Mouse (Mus musculus) lung, postnatal 25 days (tissue): ENCODE data around the gene Zbtb16.

Experiments
- DNase-seq: peaks from one replicate; pipeline ENCODE4 v3.0.0; 2022; ENCODE audit warnings: low spot score

Gene Zbtb16

DNA sequence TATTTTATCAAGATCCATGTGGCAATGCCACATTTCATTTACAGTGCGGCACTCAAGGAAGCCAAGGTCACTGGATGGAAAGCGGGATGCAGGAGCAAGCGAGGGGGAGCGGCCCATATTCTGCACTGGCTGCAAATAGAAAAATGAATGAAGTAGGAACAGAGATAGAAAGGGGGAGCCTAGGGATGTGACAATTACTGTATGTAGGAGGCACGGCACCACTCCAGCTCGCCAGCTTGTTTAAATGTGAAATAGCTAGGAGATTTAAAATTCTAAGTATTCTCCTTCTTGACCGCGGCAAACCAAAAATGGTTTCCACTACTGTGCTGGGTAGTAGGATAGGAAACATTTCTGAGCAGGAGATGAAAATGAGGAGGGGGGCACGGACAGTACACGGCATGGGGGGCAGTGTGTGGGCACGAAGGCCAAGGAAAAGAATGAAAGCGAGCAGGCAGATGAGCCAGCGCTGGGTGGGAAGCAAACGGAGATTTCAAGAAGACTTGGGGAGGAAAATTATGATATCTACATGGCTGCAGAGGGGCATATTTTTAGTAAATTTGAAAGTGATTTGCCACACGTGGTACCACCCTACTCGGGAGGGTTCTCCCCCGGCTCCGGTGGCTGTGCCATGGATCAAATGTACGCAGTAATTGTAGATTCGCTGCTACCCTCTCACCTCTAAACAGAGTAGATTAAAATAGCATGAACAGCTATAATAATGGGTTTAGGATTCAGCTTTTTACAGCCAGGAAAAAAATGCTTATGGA lies 68.2 kb downstream of the Zbtb16 start:
- DNase-seq, result no peak

DNA sequence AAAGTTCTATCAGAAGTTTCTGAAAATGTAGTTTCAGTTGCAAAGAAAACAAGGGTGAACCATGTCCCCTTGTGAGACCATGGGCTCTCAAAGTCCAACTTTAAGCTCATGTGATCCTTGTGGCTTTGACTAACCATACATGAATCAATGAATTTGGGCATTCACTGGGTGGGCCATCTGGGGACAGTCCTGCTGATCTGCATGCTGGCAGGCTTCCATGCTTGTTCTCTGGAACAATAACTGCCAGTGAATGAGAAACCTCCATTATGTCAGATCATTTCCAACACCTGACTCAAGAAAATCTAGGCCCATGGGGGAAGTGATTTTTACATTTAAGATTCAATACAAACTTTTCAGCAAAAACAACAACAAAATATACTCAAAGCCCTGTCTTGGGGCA lies 70.1 kb downstream of the Zbtb16 start:
- no peak for DNase-seq

DNA sequence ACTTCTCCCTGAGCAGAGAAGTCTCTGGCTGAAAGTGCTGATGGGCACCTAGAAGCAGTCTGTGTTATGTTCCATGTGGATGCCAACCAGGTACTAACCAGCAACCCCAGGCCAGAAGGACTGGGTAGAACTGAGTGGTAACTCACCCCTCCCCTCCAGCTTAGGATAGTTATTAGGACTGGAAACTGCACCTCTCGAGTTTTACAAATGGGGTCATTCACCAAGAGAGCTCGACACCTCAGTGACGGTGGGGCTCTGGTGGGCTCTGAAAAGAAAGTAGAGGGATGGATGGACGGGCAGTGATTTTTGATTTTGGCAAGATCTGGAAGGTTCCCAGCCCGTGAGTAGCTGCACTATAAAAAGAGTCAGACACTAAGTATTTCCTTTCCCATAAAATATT lies 71.7 kb downstream of the Zbtb16 start:
- DNase-seq, result no peak

DNA sequence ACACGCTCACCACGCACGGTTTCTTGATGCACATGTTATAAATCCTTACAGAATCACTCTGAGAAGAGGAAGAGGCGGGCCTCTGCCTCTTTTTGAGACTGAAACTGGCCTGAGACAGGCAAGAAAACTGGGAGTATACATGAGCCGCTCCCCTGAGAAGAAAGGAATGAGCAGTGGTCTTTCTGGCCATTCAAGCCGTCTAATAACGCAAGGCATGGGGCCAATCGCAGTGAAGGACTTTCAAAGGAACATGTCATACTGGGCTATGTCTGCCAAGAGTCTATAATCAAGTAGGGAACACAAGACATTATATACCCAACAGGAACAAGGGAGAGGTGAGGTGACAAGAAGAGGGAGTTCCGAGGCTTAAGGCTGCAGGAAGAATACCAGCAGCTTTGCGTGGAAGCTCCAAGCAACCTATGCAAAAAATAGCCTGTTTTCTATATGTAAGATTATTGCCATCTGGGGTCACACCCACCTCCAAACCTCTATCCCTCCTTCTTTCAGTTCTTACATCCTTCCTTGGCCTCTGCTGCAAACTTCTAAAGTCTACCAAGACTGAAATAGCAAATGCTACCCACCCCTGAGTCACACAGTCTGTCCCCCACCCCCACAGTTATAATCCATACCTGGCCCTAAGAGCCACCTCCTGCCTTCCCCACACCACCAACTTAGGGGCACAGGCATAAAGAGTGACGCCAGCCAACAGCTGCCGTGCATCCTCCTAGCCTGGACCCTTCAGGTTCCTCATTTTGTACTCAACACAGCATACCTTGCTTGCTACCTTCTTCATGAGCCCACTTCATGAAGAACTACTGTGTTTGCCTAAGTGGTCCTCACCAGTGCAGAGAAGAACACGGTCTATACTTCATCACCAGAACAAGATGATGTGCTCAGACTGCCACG lies 74.0 kb downstream of the Zbtb16 start:
- no peak for DNase-seq

DNA sequence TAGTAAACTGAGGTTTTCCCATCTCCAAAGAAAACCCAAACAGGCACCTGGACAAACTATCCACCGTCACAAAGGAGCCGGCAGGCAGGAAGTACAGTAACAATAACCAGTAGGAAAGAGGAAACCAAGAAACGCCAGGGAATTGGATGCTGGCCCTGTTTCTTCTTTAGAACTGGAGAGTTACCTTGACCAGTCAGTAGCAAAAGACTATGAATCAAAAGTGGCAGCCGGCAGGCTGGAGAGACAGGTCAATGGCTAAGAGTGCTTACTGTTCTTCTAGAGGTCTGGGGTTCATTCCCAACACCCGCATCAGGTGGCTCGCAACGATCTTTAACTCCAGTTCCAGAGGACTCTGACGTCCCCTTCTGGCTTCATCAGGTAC lies 74.9 kb downstream of the Zbtb16 start:
- no peak for DNase-seq

DNA sequence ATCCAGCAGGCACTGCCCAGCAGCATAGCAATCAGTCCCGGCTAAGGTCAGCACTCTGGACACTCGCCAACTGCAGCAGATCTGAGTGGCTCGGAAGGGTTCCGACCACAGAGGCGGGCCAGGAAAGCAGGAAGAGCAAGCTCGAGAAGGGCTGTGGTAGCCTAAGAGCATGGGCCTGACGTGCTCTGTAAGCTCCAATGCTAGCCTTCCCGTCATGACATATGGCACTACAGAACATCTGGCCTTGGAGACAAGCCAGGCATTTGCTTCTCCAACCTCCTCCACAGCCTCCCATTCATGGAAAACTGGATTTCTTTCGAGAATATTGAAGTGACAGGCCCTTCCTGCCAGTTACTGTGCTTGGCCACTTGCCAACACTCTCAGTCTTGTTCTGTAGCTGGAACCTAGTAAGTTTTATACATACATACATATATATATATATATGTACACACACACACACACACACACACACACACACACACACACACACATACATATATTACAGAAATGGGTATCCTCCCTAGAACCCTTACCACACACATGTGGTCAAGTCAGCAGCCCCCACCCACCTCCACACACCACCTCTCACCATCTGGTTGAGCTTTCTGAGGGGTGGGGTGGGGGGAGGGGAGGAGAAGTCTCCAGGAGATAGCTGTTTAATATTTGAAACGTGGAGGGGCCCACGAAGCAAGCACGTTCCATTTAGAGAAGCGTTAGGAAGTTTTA lies 75.4 kb downstream of the Zbtb16 start:
- DNase-seq, result peak; percentile 87

DNA sequence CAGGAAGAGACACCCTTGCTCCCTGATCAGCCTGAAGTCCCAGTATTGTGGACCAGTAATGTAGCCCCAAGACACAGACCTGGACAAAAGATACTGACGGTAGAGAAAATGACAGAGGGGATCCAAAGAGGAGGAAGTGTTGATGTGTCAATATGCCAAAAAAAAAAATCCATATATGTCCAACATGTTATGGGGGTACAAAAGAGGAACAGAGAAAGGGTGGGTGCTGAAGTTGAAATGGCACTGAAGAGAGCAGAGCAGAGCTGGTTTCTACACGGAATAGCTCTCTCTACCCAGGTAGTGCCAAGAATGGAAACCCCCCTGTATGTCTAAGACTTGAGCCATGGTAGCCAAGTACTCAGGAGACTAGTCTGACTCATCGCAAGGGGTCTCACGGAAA lies 76.9 kb downstream of the Zbtb16 start:
- no peak for DNase-seq

DNA sequence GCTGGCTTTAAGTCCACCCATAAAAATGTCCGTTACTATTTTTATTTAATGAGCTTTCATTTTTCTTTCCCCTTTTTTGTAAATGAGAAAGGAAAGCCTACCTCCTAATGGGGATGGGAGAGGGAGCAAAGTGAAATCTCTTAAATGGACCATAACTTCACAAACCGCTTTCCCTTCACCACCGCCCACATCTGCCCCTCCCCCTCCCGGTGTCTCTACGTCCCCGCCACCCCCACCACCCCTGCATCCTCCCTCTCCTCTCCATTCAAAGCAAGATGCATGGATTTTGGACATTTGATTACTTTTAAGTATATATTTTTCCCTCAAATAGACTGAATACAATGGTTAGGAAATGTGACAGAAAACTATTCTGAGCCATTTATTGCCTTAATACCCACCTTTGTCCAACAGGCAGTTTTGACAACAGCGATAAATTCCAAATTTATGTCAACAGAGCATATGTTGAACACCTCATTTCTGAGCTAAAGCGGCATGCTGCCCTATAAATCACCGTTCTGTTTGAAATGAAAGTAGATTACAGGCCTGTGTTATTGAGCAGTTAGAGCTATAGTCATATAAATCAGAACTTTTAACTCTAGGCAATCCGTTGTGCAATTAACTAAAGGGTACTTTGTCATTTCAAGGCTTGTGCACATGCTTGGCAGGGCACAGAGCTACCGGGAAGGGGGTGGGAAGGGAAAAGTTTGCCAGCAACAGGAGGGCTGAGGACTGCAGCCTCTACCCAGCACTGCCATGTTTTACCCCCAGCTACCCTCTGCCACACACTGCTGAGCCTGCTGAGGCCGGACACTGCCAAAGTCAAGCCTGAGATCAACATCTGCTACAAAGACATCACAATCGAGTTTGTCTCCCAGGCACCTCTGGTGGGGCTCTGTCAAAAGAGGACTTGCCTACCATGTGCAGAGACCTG lies 78.1 kb downstream of the Zbtb16 start:
- DNase-seq, result no peak

DNA sequence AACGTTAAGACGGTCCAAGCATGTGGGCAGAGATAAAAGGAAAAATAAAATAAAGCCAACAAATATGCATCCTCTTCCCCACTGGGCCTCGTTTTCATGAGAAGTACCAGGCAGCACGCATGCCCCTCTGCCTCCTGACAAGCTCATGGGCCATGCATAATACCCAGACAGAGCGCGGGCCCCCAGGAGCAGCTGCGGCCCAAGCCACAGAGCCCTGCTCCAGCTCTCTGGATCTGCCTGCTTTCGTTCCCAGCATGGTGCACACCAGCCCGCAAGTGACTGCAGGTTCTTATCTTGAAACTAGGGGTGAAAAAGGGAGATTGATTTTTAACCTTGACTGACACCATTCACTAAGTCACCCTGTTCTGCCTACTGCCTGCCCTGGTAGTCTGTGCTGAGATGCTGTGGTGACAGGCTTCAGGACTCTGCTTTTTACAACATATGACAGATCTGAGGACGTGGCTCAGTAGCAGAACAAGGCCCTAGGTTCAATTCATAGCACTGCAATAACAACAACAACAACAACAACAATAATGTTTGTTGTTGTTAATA lies 79.7 kb downstream of the Zbtb16 start:
- DNase-seq, result no peak

DNA sequence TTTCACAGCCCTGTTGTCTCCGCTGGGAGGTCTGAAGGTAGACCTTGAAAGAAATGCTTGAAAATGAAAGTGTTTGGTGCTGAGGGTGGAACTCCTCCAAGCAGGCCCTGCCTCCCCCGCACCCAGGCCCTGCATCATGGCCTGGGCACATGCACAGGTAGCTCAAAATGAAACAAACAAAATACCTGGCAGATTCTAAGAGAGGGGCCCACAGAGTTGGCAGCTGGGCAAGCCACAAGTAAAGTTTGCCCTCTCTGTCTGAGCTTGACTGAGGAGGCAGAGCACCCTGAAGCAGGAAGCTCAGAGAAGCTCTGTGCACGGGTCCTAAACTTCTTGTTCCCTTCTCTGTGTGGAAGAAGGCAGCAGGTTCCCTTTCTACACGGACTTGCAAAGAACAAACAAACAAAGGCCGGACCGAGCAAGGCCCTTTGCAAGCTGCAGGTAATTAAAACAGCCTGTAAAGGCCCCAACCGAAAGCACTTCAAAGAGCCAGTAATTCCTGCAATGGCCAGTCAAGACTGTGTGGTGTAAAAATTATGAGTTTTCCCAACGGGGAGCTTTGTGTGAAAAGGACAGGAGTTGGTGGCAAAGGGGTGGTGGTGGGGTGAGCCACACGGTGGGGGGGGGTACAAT lies 80.5 kb downstream of the Zbtb16 start:
- no peak for DNase-seq

DNA sequence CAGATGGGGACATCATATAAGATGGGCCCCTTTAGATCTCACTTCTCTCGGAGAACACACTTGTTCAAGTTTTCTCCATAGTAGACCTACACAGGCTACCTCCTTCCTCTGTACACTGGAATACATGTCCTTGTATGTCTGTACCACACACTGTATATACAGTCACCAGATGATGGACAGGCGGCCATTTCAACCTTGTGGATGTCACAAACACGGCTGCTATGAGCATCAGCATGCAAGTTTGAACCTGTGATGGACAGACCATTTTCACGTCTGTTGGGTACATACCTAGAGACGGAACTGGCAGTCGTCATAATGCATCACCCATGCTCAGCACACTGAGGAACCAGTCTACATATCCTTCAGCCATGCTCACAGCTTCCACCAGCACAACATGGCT lies 81.6 kb downstream of the Zbtb16 start:
- DNase-seq, result no peak

DNA sequence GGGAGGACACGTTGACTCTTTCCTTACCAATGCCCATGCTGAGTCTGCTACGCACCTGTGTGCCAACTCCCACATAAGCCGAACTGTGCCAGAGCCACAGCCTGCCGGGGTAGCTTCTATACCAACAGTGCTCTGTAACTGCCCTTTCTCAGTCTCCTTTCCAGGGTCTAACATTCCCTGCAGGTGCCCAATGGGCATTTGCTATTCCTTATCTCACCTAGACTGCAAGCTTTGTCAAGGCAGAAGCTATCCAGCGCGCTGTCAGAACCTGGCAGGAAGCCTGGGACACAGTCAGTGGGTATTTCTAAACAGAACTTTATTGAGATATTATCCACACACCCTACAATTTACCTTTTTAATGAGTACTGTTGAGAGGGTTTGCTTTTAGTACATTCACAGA lies 82.1 kb downstream of the Zbtb16 start:
- no peak for DNase-seq

DNA sequence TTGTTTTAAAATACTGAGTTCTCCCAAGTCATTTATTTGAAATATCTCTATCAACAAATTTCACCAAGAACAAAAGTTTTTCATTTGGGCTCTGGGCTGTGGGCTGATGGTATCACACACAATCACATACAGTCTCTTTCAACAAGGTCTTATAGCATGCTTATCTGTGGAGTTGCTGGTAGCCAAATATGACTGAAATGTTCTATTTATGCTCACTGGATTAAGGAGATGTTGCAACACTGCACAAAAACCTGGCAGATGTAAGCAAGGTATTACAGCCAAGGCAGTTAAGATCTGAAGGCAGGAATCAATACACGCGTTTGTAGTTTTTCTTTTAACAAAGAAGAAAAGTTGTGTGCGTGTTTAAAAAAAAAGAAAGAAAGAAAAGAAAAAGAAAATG lies 84.1 kb downstream of the Zbtb16 start:
- DNase-seq, result peak; percentile 72

DNA sequence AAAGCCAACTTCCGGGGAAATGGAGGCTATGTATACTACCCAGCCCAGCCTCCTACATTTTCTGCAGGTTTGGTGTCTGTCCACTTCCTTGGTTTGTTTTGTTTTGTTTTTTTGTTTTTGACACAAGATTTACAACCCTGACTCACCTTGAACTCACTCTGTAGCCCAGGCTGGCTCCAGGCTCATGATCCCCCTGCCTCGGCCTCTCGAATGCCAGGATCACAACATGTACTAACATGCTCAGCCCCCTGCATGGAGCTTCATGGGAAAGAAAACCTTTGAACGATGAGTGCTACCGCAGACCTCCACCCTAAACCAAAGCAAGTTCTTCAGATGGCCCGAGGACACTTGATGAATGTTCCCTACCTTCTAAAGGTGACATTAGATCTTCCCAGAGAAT lies 86.4 kb downstream of the Zbtb16 start:
- DNase-seq, result no peak

DNA sequence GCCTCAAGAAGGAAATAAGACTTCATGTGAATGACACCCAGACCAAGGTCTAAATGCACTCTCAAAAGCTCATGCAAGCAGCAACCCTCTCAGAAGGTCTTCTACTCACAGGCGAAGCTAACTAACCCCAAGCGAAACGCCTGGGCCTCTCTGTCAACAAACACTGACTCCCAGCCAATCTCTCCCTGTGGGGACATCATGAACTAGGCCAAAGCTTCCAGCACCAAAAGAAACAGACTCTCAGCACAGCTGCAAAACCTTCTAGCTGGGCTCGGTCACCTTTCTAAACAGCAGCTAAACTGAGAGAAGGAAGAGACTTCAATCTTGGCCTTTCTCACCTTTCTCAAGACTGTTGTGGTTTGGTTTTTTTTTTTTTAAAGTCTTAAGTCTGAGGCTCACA lies 86.9 kb downstream of the Zbtb16 start:
- peak; percentile 66 for DNase-seq

DNA sequence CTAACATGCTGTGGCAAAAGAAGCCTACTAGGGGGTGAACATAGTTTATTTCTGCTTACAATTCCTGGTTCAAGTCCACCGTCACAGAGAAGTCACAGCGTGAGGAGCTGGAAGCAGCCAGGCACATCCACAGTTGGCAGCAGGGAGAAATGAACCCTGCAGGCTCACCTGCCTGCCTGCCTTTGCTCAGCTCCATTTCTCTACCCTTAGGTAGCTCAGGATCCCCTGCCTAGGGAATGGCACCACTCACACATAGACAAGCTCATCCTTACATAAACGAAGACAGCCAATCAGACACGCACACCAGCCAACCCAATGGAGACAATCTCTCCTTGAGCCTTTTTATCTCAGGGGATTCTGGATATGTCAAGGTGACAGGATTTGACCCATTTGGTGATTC lies 87.3 kb downstream of the Zbtb16 start:
- no peak for DNase-seq

DNA sequence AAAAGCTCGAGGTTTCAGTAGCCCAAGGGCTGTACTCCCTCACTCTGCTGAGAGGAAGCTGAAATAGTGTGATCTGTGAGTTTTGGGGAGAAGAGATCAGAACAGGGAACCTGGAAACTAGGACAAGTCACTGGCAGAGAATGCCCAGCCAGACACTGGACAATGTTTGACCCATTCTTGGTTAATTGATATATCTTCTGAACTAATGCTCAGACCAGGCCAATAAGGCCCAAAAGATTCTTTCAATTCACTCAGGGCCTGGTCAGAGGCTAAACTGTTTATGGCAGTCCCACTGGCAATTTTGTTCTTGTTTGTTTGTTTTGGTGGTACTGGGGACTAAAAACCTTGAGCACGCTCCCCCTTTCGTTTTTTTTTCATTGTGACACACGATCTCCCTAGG lies 87.8 kb downstream of the Zbtb16 start:
- no peak for DNase-seq

DNA sequence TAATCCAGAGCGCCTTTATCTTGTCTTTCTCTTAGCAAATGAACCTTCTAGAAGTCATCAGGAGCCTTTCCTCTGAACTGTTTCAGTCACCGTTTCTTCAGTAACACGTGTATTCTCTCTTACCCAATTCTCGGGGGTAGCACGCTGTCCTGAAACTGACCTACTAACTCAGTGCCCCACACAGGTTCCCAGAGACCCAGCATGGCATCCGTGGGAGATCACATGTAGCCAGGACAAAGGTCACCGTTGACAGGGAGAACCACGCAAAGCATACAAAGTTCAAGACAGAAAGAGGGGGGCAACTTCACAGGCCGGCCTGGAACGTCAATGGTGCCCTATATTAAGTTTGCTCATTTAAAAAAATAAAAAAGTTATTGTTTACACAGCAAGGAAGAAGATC lies 89.5 kb downstream of the Zbtb16 start:
- no peak for DNase-seq

DNA sequence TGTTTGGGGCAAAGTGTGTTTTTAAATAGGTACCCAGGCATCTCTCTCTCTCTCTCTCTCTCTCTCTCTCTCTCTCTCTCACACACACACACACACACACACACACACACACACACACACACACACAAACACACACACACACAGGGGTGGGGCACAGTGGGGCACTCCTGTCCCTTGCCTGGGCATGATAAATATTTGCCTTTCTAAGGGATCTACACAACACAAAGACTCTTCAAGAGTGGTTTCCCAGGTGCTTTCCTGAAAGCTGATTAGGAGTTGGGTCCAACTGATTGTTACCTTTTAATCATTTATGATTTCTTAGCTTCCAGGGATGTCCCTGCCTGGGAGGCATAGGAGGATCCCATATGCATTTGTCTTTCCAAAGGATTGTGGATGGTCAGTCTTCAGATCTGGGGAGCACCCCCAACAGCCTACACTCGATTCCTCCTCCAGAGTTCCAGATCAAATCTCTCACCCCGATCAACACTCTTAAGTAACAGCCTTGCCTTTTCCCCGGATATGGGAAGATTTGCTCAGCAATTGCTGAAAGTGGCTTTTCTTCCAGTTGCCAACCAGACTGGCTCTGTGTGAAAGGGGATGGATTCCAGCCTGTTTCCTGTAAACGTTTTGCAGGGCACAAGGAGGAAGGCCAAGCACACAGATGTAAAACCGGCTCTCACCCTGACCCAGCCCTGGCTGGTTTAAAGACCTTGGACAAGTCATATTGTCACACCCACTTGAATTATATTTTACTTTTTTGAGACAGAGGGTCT lies 90.5 kb downstream of the Zbtb16 start:
- peak; percentile 69 for DNase-seq

DNA sequence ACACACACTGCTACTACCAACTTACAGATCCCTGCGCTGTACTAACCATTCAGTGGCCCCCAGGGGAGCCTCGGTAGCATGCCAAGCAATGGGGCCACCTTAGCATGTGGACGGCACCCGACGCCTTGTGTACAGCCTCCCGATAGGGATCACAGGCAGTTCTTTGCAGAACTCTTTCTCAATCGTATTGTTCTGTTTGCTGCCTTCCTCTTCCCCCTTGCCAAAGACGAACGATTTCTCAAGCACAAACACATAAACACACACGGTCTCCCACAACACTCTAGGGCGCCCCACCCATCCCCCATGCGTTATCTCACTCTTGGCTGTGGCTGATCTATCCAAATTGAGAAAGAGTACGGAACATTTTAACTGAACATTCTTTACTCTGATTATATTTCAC lies 91.1 kb downstream of the Zbtb16 start:
- DNase-seq, result peak; percentile 96
